Mouse (Mus musculus): Measurements from ENCODE around the gene Rtl8b.
"Not testable (repeated sequence)": the region's sequence is repeated elsewhere in the genome, so short reads cannot be mapped to it uniquely, and the experiment has no call there.

Gene Rtl8b

DNA sequence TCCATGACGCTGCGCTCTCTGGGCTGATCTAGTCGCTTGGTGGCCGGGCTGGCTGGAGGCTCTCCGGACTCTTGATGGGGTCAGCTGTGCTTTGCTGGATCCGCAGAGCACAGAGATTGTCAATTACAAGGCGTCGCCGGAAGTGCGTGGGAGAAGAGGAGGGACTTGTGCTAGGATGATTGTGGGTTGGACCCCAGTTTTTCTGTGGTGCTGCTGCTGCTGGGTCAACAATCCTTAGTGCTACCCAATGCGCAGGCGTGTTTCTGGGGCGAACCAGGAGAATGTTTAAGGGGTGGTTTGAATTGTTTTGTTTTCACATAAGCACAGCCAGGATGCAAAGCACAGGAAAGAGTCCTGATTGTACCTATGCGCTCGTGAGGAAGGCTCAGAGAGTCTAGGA is at the start of gene Rtl8b:
Rtl8b (minus strand) TSS at position 115 of the 400 bp plus-strand sequence.
- DNase-seq, result peak; percentile 74

- no peak for DNase-seq
These were observed 46.3 kb upstream of the Rtl8b start for GRCm38 (mm10) chrX:53716323-53717182.

- no peak for DNase-seq
These were observed 45.7 kb upstream of the Rtl8b start for GRCm38 (mm10) chrX:53715942-53716322.

DNA sequence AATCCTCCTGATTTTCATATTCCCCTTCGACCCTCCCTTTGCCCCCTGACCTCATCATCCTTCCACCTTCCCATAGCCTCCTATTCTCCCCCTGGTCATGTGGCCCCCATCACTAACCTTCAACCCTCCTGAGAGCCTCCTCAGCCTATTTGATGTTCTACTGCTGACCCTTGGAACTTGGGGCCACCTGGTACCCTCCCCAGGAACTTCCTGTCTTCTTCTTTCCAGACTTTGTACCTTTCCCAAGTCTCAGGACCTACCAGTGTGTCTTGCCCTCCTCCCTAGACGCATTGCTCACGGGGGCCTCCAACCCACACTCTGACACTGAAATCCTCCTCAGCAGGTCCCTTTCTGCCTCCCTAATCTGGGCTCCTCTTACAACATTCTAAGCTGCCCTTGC is 32.5 kb upstream of the Rtl8b start:
- DNase-seq, result no peak

DNA sequence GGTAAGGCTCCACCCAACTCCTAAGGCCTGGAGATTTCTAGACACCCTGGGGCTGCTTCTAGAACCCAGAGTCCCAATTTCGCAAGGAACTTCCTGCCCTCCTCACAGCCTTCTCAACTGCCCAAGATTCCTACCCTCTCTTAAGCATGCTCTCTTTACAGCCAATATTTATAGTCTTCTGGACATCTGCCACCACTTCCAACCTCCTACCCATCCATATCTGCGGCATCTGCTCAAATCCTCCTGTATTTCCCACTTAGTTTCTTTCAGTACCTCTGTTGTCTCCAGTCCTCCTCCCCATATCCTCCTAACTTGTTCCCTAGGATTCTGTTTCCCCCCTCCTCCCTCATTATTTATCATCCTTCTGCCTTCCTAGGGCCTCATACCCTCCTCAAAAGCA is 29.0 kb upstream of the Rtl8b start:
- DNase-seq, result no peak

DNA sequence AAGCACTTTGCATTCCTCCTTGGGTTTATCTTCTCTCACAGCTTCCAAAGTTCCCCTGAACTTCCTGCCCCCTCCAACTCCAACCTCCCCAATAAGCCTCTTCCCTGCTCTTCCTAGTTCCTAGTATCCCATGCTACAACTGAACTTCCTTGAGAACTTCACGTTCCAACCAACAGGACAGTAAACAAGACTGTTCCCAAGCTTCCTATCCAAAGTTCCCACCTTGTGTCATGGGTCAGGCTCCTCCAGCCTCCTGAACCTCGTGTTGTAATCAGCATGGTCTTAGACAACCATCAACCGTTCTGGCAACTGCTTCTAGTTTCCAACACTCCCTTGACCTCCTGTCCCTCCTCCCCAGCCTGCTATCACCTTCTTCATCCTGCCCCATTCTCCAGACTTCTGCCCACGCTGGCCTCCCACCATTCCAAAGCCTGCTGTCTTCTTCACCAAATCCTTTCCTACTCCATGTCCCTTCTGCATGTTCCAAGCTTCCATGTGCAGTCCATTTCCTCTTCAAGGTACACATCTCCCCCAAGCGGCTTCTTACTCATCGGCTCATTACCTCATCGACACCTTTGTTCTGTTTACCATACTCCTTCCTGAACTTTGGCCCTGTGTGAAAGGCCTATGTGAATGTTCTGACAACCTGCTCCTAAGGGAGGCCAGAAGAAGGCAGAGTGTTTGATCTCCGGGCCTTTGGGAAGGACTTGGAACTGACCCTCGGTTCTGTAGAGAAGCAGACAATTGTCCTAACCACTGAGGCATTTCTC is 24.0 kb upstream of the Rtl8b start:
- no peak for DNase-seq

- DNase-seq, result no peak
These were observed 22.9 kb upstream of the Rtl8b start for GRCm38 (mm10) chrX:53693141-53693540.

DNA sequence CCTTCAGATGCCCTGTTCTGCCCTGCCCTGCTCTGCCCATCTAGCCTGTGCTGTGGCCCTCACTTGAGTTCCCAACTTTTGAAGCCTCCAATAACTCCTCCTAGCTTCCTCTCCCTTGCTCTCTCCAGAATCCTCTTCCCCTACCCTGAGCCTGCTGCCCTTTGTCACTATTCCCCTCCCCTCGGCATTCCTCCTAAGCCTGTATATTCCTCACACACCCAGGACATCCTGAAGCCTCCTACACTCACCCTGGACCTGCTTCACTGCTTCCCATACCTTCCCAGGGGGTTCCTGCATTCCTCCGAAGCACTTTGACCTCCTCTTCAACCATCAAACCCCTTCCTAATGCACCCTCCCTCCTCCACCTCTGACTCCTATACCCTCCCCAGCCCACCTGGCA is 21.9 kb upstream of the Rtl8b start:
- DNase-seq, result no peak

DNA sequence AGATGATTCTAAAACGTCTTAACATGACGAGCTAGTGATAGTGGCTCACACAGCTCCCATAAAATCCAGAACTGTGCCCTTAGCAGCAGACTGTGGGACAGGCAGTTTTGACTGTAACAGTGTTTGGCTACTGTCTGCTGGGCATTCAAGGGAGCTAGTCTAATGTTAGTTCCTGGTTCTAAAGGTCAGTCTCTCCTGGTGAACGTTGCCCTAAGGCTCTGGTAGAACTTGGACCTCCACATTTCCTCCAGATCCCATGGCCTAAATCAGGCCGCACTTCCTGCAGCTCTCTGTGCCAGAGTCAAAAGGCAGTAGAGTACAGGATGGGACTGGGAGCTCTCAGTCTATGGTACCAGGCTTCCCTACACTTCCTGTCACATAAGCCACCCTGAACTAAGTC is 14.5 kb upstream of the Rtl8b start:
- DNase-seq, result not testable (repeated sequence)

DNA sequence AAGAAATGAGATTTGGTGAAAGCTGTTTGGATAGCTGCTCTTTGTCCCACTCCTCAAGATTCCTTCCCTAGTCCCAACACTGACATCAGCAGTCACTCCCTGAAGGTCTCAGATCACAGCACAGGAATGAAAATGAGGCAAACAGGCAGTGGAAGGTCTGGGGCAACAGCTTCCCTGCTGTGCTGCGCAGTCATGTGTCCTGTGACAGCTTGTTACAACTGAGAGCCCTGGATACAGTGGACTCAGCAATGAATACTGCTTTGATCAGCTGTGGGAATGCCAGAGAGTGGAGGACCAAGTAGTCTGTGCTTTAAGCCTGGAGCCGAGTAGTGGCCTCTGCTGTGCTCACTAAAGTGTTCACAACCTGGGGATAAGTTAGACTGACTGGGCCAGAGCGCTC is 12.4 kb upstream of the Rtl8b start:
- DNase-seq, result not testable (repeated sequence)

GRCm38 (mm10) chrX:53676943-53677342 is 6.7 kb upstream of the Rtl8b start:
- DNase-seq, result peak; percentile 84

DNA sequence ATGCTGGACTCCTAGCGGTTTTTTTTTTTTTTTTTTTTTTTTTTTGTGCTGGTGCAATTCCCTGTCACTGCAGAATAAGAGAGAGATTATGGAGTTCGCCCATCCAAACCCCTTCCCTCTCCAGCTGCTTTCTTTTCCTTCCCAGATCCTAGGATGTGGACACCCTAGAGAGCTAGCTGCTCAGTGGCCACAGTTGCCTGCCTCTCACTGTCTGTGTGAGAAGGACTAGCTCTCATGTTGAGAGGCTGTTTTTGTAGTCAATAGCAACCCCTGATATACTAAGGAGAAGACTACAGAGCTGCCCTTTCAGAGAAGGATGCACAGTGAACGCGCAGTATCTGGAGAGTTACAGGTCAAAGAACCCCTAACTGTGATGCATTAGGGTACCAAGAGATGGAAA is 488 bp upstream of the Rtl8b start:
- not testable (repeated sequence) for DNase-seq

GRCm38 (mm10) chrX:53669557-53670270 is 494 bp downstream of the Rtl8b start:
- not testable (repeated sequence) for DNase-seq

DNA sequence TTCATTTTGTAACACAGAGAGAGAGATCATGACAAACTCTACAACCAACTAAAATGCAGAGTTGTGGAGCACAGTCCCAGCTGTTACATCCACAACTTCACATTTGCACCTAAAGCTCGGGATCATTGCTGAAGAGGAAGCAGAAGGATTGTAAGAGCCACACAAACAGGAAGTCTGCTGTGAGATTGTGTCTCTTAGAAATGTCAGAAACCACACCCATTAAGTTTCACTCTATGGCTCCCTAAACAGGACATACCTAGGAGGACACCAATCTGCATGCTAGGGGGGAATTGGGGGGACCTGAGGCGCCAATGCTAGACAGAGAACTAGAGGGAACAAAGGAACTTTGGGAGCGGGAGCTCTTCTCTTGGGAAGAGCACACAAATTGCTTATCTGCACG is 17.3 kb downstream of the Rtl8b start:
- not testable (repeated sequence) for DNase-seq

- DNase-seq, result no peak
These were observed 24.3 kb downstream of the Rtl8b start for GRCm38 (mm10) chrX:53645885-53646284.

- peak; percentile 82 for DNase-seq
These were observed 26.9 kb downstream of the Rtl8b start, which contains the start of gene Rtl8a for GRCm38 (mm10) chrX:53642980-53643961. Gene Rtl8a (minus strand): TSS chrX:53643682.

- peak; percentile 2 for DNase-seq
These were observed 27.6 kb downstream of the Rtl8b start for GRCm38 (mm10) chrX:53642604-53642979.

- not testable (repeated sequence) for DNase-seq
These were observed 32.1 kb downstream of the Rtl8b start for GRCm38 (mm10) chrX:53638107-53638506.

Measured in thymus, postnatal 4 days (tissue).